Mouse (Mus musculus): ENCODE results near the gene Pakap. TPM values are rescaled to one million over a fixed set of nuclear protein-coding genes. Genes with fewer than 3 reads are reported as not detected.

The Pakap gene
- polyA plus RNA-seq, 1 experiment from 2014 or later, result 24.7 TPM

DNA sequence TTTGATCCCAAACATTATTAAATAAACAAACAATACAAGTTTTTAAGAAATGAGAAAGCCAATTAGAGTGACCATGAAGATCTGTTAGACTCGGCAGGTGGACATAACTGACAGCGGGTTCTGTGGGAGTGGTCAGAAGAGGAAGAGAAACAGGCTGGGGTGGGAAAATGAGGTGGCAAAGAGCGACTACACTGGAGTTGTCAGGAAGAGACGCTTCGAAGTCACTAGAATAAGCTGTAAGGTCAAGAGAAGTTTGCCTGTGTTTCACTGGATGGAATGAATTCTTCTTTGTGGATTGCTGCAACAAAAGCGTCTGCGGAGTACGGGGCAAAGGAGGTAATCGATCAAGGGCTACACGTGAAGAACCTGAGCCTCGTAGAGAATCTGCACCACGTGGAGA, 109.9 kb downstream of the Pakap start:
- H3K4me2 ChIP-seq, result no peak overlapping the region
- H3K9me3 ChIP-seq, result no peaks in the 10 kb centered on the region
- no peaks in the 10 kb centered on the region for H3K27me3 ChIP-seq (replicated peaks)
- ATAC-seq (ENCODE audit: insufficient read depth, low FRiP score, low read depth), result no peak
- H3K27ac ChIP-seq, result no peak overlapping the region
- no peaks in the 10 kb centered on the region for H3K36me3 ChIP-seq
- no peak overlapping the region for H3K9ac ChIP-seq
- peaks cover 18% of the 10 kb centered on the region for H3K4me1 ChIP-seq
- 76% methylated on average over 12 of the region's 12 CpGs for WGBS
- no peak overlapping the region for H3K4me3 ChIP-seq (replicated peaks)

GRCm38 (mm10) chr4:57678991-57679457, 111.0 kb downstream of the Pakap start:
- Histone ChIP-seq H3K9ac (no peak overlapping the region), H3K4me2 (no peak overlapping the region), H3K4me1 (peaks cover 13% of the 10 kb centered on the region; the same call in 1 of the 2 replicates), H3K4me3 (replicated peaks) (no peak overlapping the region), H3K27ac (no peak overlapping the region), H3K27me3 (replicated peaks) (no peaks in the 10 kb centered on the region), H3K9me3 (no peaks in the 10 kb centered on the region), H3K36me3 (no peaks in the 10 kb centered on the region)
- ATAC-seq (ENCODE audit: insufficient read depth, low FRiP score, low read depth), result no peak
- 78% methylated on average over 9 of the region's 9 CpGs for WGBS

DNA sequence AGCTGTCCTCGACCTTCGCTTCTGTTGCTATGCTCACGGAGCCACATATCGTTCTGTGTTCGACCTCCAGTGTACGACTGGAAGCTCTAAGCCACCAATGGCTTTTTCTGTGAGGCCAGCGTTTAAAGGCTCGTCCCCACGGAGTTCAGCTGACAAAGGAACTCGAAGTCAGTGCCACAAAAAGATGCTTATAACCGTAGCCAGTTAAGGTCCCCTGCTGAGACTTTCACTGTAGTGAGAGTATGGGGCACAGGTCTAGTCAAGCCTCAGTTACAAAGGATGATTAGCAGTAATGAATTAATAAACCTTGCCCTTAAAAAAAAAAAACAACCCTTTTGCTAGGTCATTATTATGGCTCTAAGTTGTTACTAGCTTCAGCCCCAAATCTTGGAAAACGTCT, 112.2 kb downstream of the Pakap start:
- no peak for ATAC-seq (ENCODE audit: insufficient read depth, low FRiP score, low read depth)
- Histone ChIP-seq H3K36me3 (no peaks in the 10 kb centered on the region), H3K9me3 (no peaks in the 10 kb centered on the region), H3K4me2 (no peak overlapping the region), H3K27me3 (replicated peaks) (no peaks in the 10 kb centered on the region), H3K4me3 (replicated peaks) (no peak overlapping the region), H3K4me1 (peaks cover 5% of the 10 kb centered on the region; the same call in 1 of the 2 replicates), H3K27ac (no peak overlapping the region), H3K9ac (no peak overlapping the region)
- WGBS, result 86% methylated on average over 12 of the region's 12 CpGs

- Histone ChIP-seq H3K9me3 (no peaks in the 10 kb centered on the region), H3K9ac (no peak overlapping the region), H3K27ac (no peak overlapping the region), H3K36me3 (no peaks in the 10 kb centered on the region), H3K4me1 (0 out of 2 replicates have a peak, but pooled peaks cover 2% of the 10 kb centered on the region), H3K4me3 (replicated peaks) (no peak overlapping the region), H3K4me2 (no peak overlapping the region), H3K27me3 (replicated peaks) (no peaks in the 10 kb centered on the region)
- ATAC-seq (ENCODE audit: insufficient read depth, low FRiP score, low read depth), result no peak
- 77% methylated on average over 12 of the region's 12 CpGs for WGBS
Measured at GRCm38 (mm10) chr4:57681511-57681910, 113.5 kb downstream of the Pakap start.

DNA sequence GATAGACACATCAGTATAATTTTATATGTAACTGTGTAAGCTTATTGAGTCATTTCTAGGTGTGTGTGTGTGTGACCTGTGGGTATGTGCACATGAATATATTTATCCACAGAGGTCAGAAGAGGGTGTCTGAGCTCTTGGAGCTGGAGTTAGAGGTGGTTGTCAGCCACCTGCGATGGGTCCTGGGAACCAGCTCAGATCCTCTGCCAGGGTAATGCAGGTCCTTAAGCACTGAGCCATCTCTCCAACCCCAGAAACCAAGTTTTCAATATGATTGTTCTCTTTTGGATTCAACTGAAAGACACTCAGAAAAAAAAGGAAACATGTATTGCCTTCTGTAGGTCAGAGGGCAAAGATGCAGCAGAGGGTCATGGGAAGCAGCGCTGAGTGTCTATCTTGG, 114.4 kb downstream of the Pakap start:
- H3K4me3 ChIP-seq (replicated peaks), result no peak overlapping the region
- H3K36me3 ChIP-seq, result no peaks in the 10 kb centered on the region
- 94% methylated on average over 2 of the region's 2 CpGs for WGBS
- H3K4me2 ChIP-seq, result no peak overlapping the region
- no peak overlapping the region for H3K9ac ChIP-seq
- H3K27ac ChIP-seq, result no peak overlapping the region
- no peaks in the 10 kb centered on the region for H3K27me3 ChIP-seq (replicated peaks)
- no peak for ATAC-seq (ENCODE audit: insufficient read depth, low FRiP score, low read depth)
- 0 out of 2 replicates have a peak, but pooled peaks cover 2% of the 10 kb centered on the region for H3K4me1 ChIP-seq
- no peaks in the 10 kb centered on the region for H3K9me3 ChIP-seq

DNA sequence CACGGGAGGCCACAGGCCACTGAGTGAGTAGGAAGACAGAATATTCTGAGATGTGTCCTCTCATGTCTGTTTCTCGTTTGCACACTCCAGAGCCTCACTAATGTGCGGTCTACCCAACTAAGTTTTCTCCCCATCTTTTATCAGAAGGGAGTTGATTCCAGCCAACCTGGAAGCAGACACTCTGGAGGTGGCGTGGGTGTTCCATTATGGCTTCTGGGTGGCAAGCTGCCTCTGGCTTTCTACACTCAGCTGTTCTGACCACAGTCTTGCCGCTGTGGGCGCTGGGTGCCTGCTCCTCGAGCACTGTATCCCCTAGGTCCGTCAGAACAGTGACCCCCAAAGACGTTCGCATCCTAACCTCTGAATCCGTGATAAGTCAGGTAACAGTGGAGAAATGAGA, 115.0 kb downstream of the Pakap start:
- H3K4me1 ChIP-seq, result 0 out of 2 replicates have a peak, but pooled peaks cover 2% of the 10 kb centered on the region
- WGBS, result 82% methylated on average over 11 of the region's 11 CpGs
- H3K36me3 ChIP-seq, result no peaks in the 10 kb centered on the region
- H3K9ac ChIP-seq, result no peak overlapping the region
- no peak for ATAC-seq (ENCODE audit: insufficient read depth, low FRiP score, low read depth)
- H3K27ac ChIP-seq, result no peak overlapping the region
- H3K4me3 ChIP-seq (replicated peaks), result no peak overlapping the region
- H3K9me3 ChIP-seq, result no peaks in the 10 kb centered on the region
- H3K4me2 ChIP-seq, result no peak overlapping the region
- H3K27me3 ChIP-seq (replicated peaks), result no peaks in the 10 kb centered on the region

- Histone ChIP-seq H3K9me3 (no peaks in the 10 kb centered on the region), H3K27ac (no peak overlapping the region), H3K4me3 (replicated peaks) (no peak overlapping the region), H3K36me3 (no peaks in the 10 kb centered on the region), H3K9ac (no peak overlapping the region), H3K4me1 (0 out of 2 replicates have a peak, but pooled peaks cover 2% of the 10 kb centered on the region), H3K27me3 (replicated peaks) (no peaks in the 10 kb centered on the region), H3K4me2 (no peak overlapping the region)
- WGBS, result 63% methylated on average over 12 of the region's 12 CpGs
- no peak for ATAC-seq (ENCODE audit: insufficient read depth, low FRiP score, low read depth)
Measured at GRCm38 (mm10) chr4:57684676-57685215, 116.8 kb downstream of the Pakap start.

- H3K4me2 ChIP-seq, result no peak overlapping the region
- H3K9ac ChIP-seq, result no peak overlapping the region
- 77% methylated on average over 3 of the region's 3 CpGs for WGBS
Measured at GRCm38 (mm10) chr4:57686736-57687135, 118.8 kb downstream of the Pakap start.

GRCm38 (mm10) chr4:57687583-57687982, 119.6 kb downstream of the Pakap start:
- Histone ChIP-seq H3K9ac (no peak overlapping the region), H3K9me3 (no peaks in the 10 kb centered on the region), H3K27ac (no peak overlapping the region), H3K4me1 (0 out of 2 replicates have a peak, but pooled peaks cover 2% of the 10 kb centered on the region), H3K4me3 (replicated peaks) (no peak overlapping the region), H3K4me2 (no peak overlapping the region), H3K27me3 (replicated peaks) (no peaks in the 10 kb centered on the region), H3K36me3 (no peaks in the 10 kb centered on the region)
- WGBS, result 81% methylated on average over 3 of the region's 3 CpGs
- ATAC-seq (ENCODE audit: insufficient read depth, low FRiP score, low read depth), result no peak

More at GRCm38 (mm10) chr4:57686736-57687135, 118.8 kb downstream of the Pakap start:
- Histone ChIP-seq H3K36me3 (no peaks in the 10 kb centered on the region), H3K27me3 (replicated peaks) (no peaks in the 10 kb centered on the region), H3K9me3 (no peaks in the 10 kb centered on the region), H3K4me1 (0 out of 2 replicates have a peak, but pooled peaks cover 2% of the 10 kb centered on the region), H3K27ac (no peak overlapping the region), H3K4me3 (replicated peaks) (no peak overlapping the region)
- no peak for ATAC-seq (ENCODE audit: insufficient read depth, low FRiP score, low read depth)

GRCm38 (mm10) chr4:57688131-57688530, 120.2 kb downstream of the Pakap start:
- 67% methylated on average over 9 of the region's 9 CpGs for WGBS
- Histone ChIP-seq H3K9ac (no peak overlapping the region), H3K4me1 (0 out of 2 replicates have a peak, but pooled peaks cover 2% of the 10 kb centered on the region), H3K4me2 (no peak overlapping the region), H3K9me3 (no peaks in the 10 kb centered on the region), H3K27ac (no peak overlapping the region), H3K4me3 (replicated peaks) (no peak overlapping the region), H3K27me3 (replicated peaks) (no peaks in the 10 kb centered on the region), H3K36me3 (no peaks in the 10 kb centered on the region)
- ATAC-seq (ENCODE audit: insufficient read depth, low FRiP score, low read depth), result no peak

DNA sequence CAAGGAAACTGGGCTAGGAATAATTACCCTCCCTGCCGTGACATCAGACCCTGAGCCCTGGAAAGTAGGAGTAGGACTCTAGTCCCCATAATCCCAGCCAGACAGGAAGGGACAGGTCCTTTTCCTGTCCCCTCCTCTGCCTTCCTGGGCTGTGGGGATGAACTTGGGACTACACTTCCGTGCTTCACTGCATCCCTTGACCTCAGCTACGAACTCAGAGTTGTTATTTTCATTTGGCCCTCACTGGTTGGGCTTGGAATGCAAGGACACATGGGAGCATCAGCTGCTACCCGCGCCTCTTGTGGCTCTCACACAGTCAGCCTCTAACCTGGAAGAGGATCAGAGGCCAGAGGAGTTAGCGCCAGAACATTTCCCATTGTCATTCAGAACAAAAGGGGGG, 122.0 kb downstream of the Pakap start:
- Histone ChIP-seq H3K4me2 (no peak overlapping the region), H3K27me3 (replicated peaks) (no peaks in the 10 kb centered on the region), H3K36me3 (no peaks in the 10 kb centered on the region), H3K27ac (no peak overlapping the region), H3K9me3 (no peaks in the 10 kb centered on the region), H3K4me3 (replicated peaks) (no peak overlapping the region), H3K9ac (no peak overlapping the region), H3K4me1 (no peaks in the 10 kb centered on the region)
- 71% methylated on average over 6 of the region's 6 CpGs for WGBS
- no peak for ATAC-seq (ENCODE audit: insufficient read depth, low FRiP score, low read depth)

DNA sequence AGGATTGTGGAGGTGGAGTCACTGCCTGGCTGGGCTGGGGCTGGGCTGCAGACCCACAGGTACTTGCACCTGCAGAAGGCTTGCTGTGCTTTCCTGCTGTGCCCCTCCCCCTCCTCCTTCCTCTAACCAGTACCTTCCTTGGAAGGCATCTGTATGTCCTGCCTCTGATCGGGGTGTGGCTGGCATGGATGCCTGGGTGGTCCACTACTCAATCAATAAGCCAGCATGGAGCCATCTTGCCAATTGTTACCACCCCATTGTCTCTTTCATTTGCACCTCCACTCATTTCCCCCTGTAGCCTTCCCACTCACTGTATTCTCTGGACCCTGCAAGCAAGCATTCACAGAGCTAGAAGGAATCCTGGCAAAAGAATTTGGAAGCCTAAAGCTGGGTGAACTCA, 122.8 kb downstream of the Pakap start:
- H3K36me3 ChIP-seq, result no peaks in the 10 kb centered on the region
- 28% methylated on average over 1 of the region's 1 CpGs for WGBS

More for the DNA sequence above, 122.8 kb downstream of the Pakap start:
- ATAC-seq (ENCODE audit: insufficient read depth, low FRiP score, low read depth), result no peak
- Histone ChIP-seq H3K27ac (no peak overlapping the region), H3K9ac (no peak overlapping the region), H3K9me3 (no peaks in the 10 kb centered on the region), H3K4me2 (no peak overlapping the region), H3K4me1 (no peaks in the 10 kb centered on the region), H3K27me3 (replicated peaks) (no peaks in the 10 kb centered on the region), H3K4me3 (replicated peaks) (no peak overlapping the region)
